Mouse (Mus musculus) MEL (cell line): ENCODE data around the gene Thbs4. TPM values are rescaled to one million over a fixed set of nuclear protein-coding genes. Genes with fewer than 3 reads are reported as not detected.

ENCODE experiments used
- DNase-seq: peaks from one replicate; pipeline ENCODE4 v3.0.0; 2011; ENCODE audit warnings: low read depth, low spot score
- H3K27ac ChIP-seq: 2 replicates; pipeline ENCODE4 v1.5.1; 2012; ENCODE audit warnings: low read depth, mild to moderate bottlenecking, control low read depth, low read length, moderate library complexity; ENCODE audit not compliant: control insufficient read depth
- H3K27me3 ChIP-seq, 2 experiments: fragments of 150-350 bp in 1 of 2; sonication (generic) in 1 of 2; 2 replicates each; pipeline ENCODE4 v1.6.1; 2012; ENCODE audit warnings: low read length in 2 of 2, mild to moderate bottlenecking in 2 of 2, improper control_type of control experiment in 1 of 2, moderate library complexity in 1 of 2; ENCODE audit not compliant: insufficient read depth in 2 of 2, control insufficient read depth in 1 of 2
- H3K36me3 ChIP-seq, 2 experiments: 2 replicates each; pipeline ENCODE4 v1.6.1; 2012 to 2014; ENCODE audit warnings: low read length in 2 of 2, improper control_type of control experiment in 1 of 2, inconsistent platforms in 1 of 2, mild to moderate bottlenecking in 1 of 2; ENCODE audit not compliant: insufficient read depth in 2 of 2, control insufficient read depth in 1 of 2
- H3K4me1 ChIP-seq, 2 experiments: fragments of 150-350 bp in 1 of 2; sonication (generic) in 1 of 2; 2 replicates each; pipeline ENCODE4 v1.6.1; 2012; ENCODE audit warnings: low read length in 2 of 2, improper control_type of control experiment in 1 of 2, mild to moderate bottlenecking in 1 of 2; ENCODE audit not compliant: insufficient read depth in 2 of 2, control insufficient read depth in 1 of 2
- H3K4me3 ChIP-seq, 2 experiments: fragments of 150-350 bp in 1 of 2; sonication (generic) in 1 of 2; 2 replicates each; pipeline ENCODE4 v1.5.1; 2012; ENCODE audit warnings: low read depth in 2 of 2, low read length in 2 of 2, mild to moderate bottlenecking in 2 of 2, moderate library complexity in 2 of 2, control low read depth in 1 of 2, improper control_type of control experiment in 1 of 2; ENCODE audit not compliant: control insufficient read depth in 1 of 2, insufficient read depth in 1 of 2
- H3K79me2 ChIP-seq: 2 replicates; pipeline ENCODE4 v1.6.1; 2012; ENCODE audit warnings: mild to moderate bottlenecking, low read length, moderate library complexity; ENCODE audit not compliant: control insufficient read depth, poor library complexity, insufficient read depth
- H3K9ac ChIP-seq: 2 replicates; pipeline ENCODE4 v1.6.1; 2012; ENCODE audit warnings: low read depth, mild to moderate bottlenecking, control low read depth, low read length, moderate library complexity; ENCODE audit not compliant: control insufficient read depth, poor library complexity, severe bottlenecking
- H3K9me3 ChIP-seq: fragments of 150-350 bp; sonication (generic); replicated peaks from 2 replicates; pipeline ENCODE4 v1.6.1; 2012; ENCODE audit warnings: mild to moderate bottlenecking, low read length, improper control_type of control experiment, moderate library complexity; ENCODE audit not compliant: insufficient read depth
- CHD1 ChIP-seq: IDR thresholded peaks from 2 replicates; pipeline ENCODE4 v1.6.1; 2012; ENCODE audit warnings: low read depth, mild to moderate bottlenecking, inconsistent platforms, low read length, improper control_type of control experiment
- CHD2 ChIP-seq: IDR thresholded peaks from 2 replicates; pipeline ENCODE4 v1.6.1; 2011; ENCODE audit warnings: low read length, improper control_type of control experiment
- CTCF ChIP-seq, 3 experiments: IDR thresholded peaks in 2 of 3; conservative IDR thresholded peaks in 1 of 3; 2 replicates each; pipeline ENCODE4 v1.5.1; 2011 to 2012; ENCODE audit warnings: low read length in 3 of 3, low read depth in 2 of 3, mild to moderate bottlenecking in 2 of 3, improper control_type of control experiment in 1 of 3, inconsistent platforms in 1 of 3, mixed read lengths in 1 of 3, moderate library complexity in 1 of 3; ENCODE audit not compliant: control insufficient read depth in 1 of 3, insufficient read depth in 1 of 3, poor library complexity in 1 of 3, severe bottlenecking in 1 of 3
- ELF1 ChIP-seq: IDR thresholded peaks from 2 replicates; pipeline ENCODE4 v1.6.1; 2014; ENCODE audit warnings: low read depth, mild to moderate bottlenecking, inconsistent platforms, low read length, improper control_type of control experiment, moderate library complexity
- EP300 ChIP-seq, 2 experiments: IDR thresholded peaks; 2 replicates each; pipeline ENCODE4 v1.6.1; 2011; ENCODE audit warnings: improper control_type of control experiment in 2 of 2, low read length in 2 of 2, low read depth in 1 of 2, mild to moderate bottlenecking in 1 of 2
- GATA1 ChIP-seq: IDR thresholded peaks from 2 replicates; pipeline ENCODE4 v1.6.1; 2011; ENCODE audit warnings: low read depth, low read length, improper control_type of control experiment
- HCFC1 ChIP-seq: IDR thresholded peaks from 2 replicates; pipeline ENCODE4 v1.6.1; 2012; ENCODE audit warnings: low read depth, mild to moderate bottlenecking, inconsistent platforms, low read length, improper control_type of control experiment, moderate library complexity
- JUND ChIP-seq: IDR thresholded peaks from 2 replicates; pipeline ENCODE4 v1.6.1; 2011; ENCODE audit warnings: low read depth, mild to moderate bottlenecking, improper control_type of control experiment, low read length
- KAT2A ChIP-seq: conservative IDR thresholded peaks from 2 replicates; pipeline ENCODE4 v1.6.1; 2012; ENCODE audit warnings: low read depth, low read length, improper control_type of control experiment, inconsistent platforms
- MAFK ChIP-seq: IDR thresholded peaks from 2 replicates; pipeline ENCODE4 v1.6.1; 2011; ENCODE audit warnings: low read depth, mild to moderate bottlenecking, low read length, improper control_type of control experiment, borderline replicate concordance
- MAX ChIP-seq: IDR thresholded peaks from 2 replicates; pipeline ENCODE4 v1.6.1; 2011; ENCODE audit warnings: low read length, improper control_type of control experiment
- MAZ ChIP-seq: IDR thresholded peaks from 2 replicates; pipeline ENCODE4 v1.6.1; 2012; ENCODE audit warnings: low read depth, mild to moderate bottlenecking, inconsistent platforms, low read length, improper control_type of control experiment
- MXI1 ChIP-seq: IDR thresholded peaks from 2 replicates; pipeline ENCODE4 v1.6.1; 2011; ENCODE audit warnings: mild to moderate bottlenecking, low read depth, low read length, improper control_type of control experiment
- NELFE ChIP-seq: IDR thresholded peaks from 2 replicates; pipeline ENCODE4 v1.6.1; 2011; ENCODE audit warnings: low read depth, low read length, improper control_type of control experiment
- NRF1 ChIP-seq: IDR thresholded peaks from 2 replicates; pipeline ENCODE4 v1.6.1; 2014; ENCODE audit warnings: low read depth, mild to moderate bottlenecking, inconsistent platforms, low read length, improper control_type of control experiment, moderate library complexity; ENCODE audit not compliant: poor library complexity, insufficient read depth, severe bottlenecking
- POLR2A ChIP-seq, 2 experiments: IDR thresholded peaks; 2 replicates each; pipeline ENCODE4 v1.6.1; 2011 to 2012; ENCODE audit warnings: low read length in 2 of 2, mild to moderate bottlenecking in 2 of 2, control low read depth in 1 of 2, improper control_type of control experiment in 1 of 2, low read depth in 1 of 2, moderate library complexity in 1 of 2; ENCODE audit not compliant: control insufficient read depth in 1 of 2, insufficient read depth in 1 of 2, poor library complexity in 1 of 2
- RAD21 ChIP-seq: IDR thresholded peaks from 2 replicates; pipeline ENCODE4 v1.6.1; 2011; ENCODE audit warnings: mild to moderate bottlenecking, low read depth, low read length, improper control_type of control experiment
- SIN3A ChIP-seq: IDR thresholded peaks from 2 replicates; pipeline ENCODE4 v1.6.1; 2012; ENCODE audit warnings: low read length, improper control_type of control experiment, inconsistent platforms
- SMC3 ChIP-seq: IDR thresholded peaks from 2 replicates; pipeline ENCODE4 v1.6.1; 2011; ENCODE audit warnings: low read depth, low read length, improper control_type of control experiment
- TBP ChIP-seq: IDR thresholded peaks from 2 replicates; pipeline ENCODE4 v1.8.0; 2011; ENCODE audit warnings: low read depth, low read length, improper control_type of control experiment
- TCF12 ChIP-seq: IDR thresholded peaks from 2 replicates; pipeline ENCODE4 v1.6.1; 2014; ENCODE audit warnings: low read depth, mild to moderate bottlenecking, inconsistent platforms, low read length, improper control_type of control experiment, moderate library complexity
- UBTF ChIP-seq: IDR thresholded peaks from 2 replicates; pipeline ENCODE4 v1.6.1; 2012; ENCODE audit warnings: low read depth, mild to moderate bottlenecking, inconsistent platforms, low read length, improper control_type of control experiment, moderate library complexity, borderline replicate concordance; ENCODE audit not compliant: insufficient read depth
- USF1 ChIP-seq: IDR thresholded peaks from 2 replicates; pipeline ENCODE4 v1.6.1; 2014; ENCODE audit warnings: low read depth, mild to moderate bottlenecking, inconsistent platforms, low read length, improper control_type of control experiment, moderate library complexity
- ZC3H11A ChIP-seq: IDR thresholded peaks from 2 replicates; pipeline ENCODE4 v1.6.1; 2012; ENCODE audit warnings: low read depth, mild to moderate bottlenecking, inconsistent platforms, low read length, improper control_type of control experiment
- ZKSCAN1 ChIP-seq: IDR thresholded peaks from 2 replicates; pipeline ENCODE4 v1.6.1; 2012; ENCODE audit warnings: low read depth, mild to moderate bottlenecking, inconsistent platforms, low read length, improper control_type of control experiment, moderate library complexity
- polyA plus RNA-seq, 2 experiments: library from polyadenylated mRNA; stranded (reverse) in 1 of 2; unstranded in 1 of 2; fragments of >175 nt in 1 of 2; fragments of >200 nt in 1 of 2; gene quantifications; 2 replicates each; pipeline versions ENCODE4 v1.2.1 to v1.2.4; 2012; ENCODE audit warnings: low replicate concordance in 2 of 2, low read depth in 1 of 2; ENCODE audit not compliant: insufficient read length in 2 of 2, insufficient read depth in 1 of 2, missing spikeins in 1 of 2
- total RNA-seq: library from RNA; depleted of rRNA; stranded (reverse); fragments of 300-350 nt; gene quantifications from 2 replicates; pipeline ENCODE4 v1.2.3, GENCODE M21; 2012; rRNA removed

Thbs4 gene
- not detected in 2 replicates for total RNA-seq
- not detected for polyA plus RNA-seq

GRCm38 (mm10) chr13:92794462-92795214 lies at the start of gene Thbs4:
TSS of gene Thbs4 (minus strand) at chr13:92794818.
- H3K9me3 ChIP-seq: no peaks in the 10 kb centered on the region
- TF ChIP-seq NRF1: no peak
- no peak for TF ChIP-seq TBP
- no peak for TF ChIP-seq HCFC1
- TF ChIP-seq MAFK: no peak
- TF ChIP-seq MAX: no peak
- no peak for TF ChIP-seq GATA1
- no peak for TF ChIP-seq USF1
- TF ChIP-seq MXI1: no peak
- TF ChIP-seq SIN3A: no peak
- TF ChIP-seq JUND: no peak
- no peak for TF ChIP-seq CHD1
- no peak for TF ChIP-seq EP300 (IDR thresholded peaks at IDR 0.05; ENCODE audit: low read depth in 1 of 2, low read length in 2 of 2)
- TF ChIP-seq ZC3H11A: no peak
- no peak for TF ChIP-seq MAZ
- TF ChIP-seq TCF12: no peak
- peaks cover 1 to 3% of the 10 kb centered on the region in 2 experiments; a peak in 1 of 4 replicates for H3K27me3 ChIP-seq
- no peaks in the 10 kb centered on the region for H3K36me3 ChIP-seq
- H3K27ac ChIP-seq: no peak within 1 kb of the TSS
- H3K9ac ChIP-seq: no peak within 1 kb of the TSS
- DNase-seq: no peak
- H3K4me3 ChIP-seq: no peak within 1 kb of the TSS
- no peaks in the 10 kb centered on the region for H3K4me1 ChIP-seq
- no peaks in the 10 kb centered on the region for H3K79me2 ChIP-seq

- H3K36me3 ChIP-seq: no peaks in the 10 kb centered on the region
- peaks cover 0 to 5% of the 10 kb centered on the region in 2 experiments; a peak in 1 of 4 replicates for H3K27me3 ChIP-seq
- TF ChIP-seq RAD21 (no peak), POLR2A (IDR thresholded peaks at IDR 0.05; ENCODE audit: control insufficient read depth in 1 of 2, insufficient read depth in 1 of 2, low read depth in 1 of 2, low read length in 2 of 2, poor library complexity in 1 of 2) (no peak), CTCF (IDR thresholded peaks at IDR 0.05 in 2 of 3, conservative IDR thresholded peaks at IDR 0.05 in 1 of 3; ENCODE audit: control insufficient read depth in 1 of 3, insufficient read depth in 1 of 3, low read depth in 2 of 3, low read length in 3 of 3, poor library complexity in 1 of 3, severe bottlenecking in 1 of 3) (no peak), ZC3H11A (no peak), ZKSCAN1 (no peak), NELFE (no peak), MAZ (no peak), ELF1 (no peak), CHD2 (no peak), UBTF (no peak), KAT2A (no peak), SMC3 (no peak)
- TF ChIP-seq, all 39 proteins: peak for 0
- no peak overlapping the region for H3K4me3 ChIP-seq
- DNase-seq: no peak
- H3K9me3 ChIP-seq: no peaks in the 10 kb centered on the region
- no peaks in the 10 kb centered on the region for H3K4me1 ChIP-seq
- no peak overlapping the region for H3K9ac ChIP-seq
- no peak overlapping the region for H3K27ac ChIP-seq
- no peaks in the 10 kb centered on the region for H3K79me2 ChIP-seq
Measured at GRCm38 (mm10) chr13:92833162-92833561, 38.5 kb upstream of the Thbs4 start.
